Mouse (Mus musculus): Measurements from ENCODE around the gene Atp2a2.

DNA sequence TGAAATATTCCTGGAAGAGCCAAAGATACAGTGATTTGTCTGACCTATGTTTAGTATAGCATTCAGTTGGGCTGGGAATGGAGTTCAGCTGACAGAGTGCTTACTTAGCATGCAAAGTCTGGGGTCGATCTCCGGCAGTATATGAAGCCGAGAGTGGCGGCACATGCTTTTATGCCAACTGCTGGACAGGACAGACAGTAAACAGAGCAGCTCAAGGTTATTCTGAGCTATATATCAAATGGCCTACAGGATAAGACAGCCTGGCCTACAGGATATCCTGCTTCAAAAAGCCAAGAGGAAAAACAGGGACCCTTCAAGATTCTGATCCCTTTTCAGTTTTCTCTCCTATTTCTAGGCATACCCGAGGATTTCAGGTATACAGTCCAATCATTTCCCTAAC, 30.4 kb downstream of the Atp2a2 start:
- TF ChIP-seq POLR2A (IDR thresholded peaks at IDR 0.05; ENCODE audit: borderline replicate concordance, insufficient read depth, low read length) (no peak), CTCF (IDR thresholded peaks at IDR 0.05; ENCODE audit: borderline replicate concordance, insufficient read depth, low read depth, low read length) (no peak)
